Mouse (Mus musculus) cortical plate, adult 2 months (tissue): ENCODE measurements around the gene Herc2.

Source experiments
- CTCF ChIP-seq: fragments of 200-500 bp; IDR thresholded peaks from 2 replicates; pipeline ENCODE4 v1.5.1; 2011; ENCODE audit warnings: mild to moderate bottlenecking, control low read depth, low read length; ENCODE audit not compliant: insufficient read depth; ENCODE audit errors: extremely low read depth
- POLR2A ChIP-seq: fragments of 200-500 bp; IDR thresholded peaks from 2 replicates; pipeline ENCODE4 v1.6.1; 2011; ENCODE audit warnings: mild to moderate bottlenecking, low read length, control low read depth; ENCODE audit not compliant: insufficient read depth; ENCODE audit errors: extremely low read depth

- no peak for TF ChIP-seq CTCF
- TF ChIP-seq POLR2A: no peak
These were observed 39.5 kb upstream of the Herc2 start for GRCm38 (mm10) chr7:56010318-56011017.
